Mouse (Mus musculus): ENCODE data around the gene Fastk.

Fastk gene

DNA sequence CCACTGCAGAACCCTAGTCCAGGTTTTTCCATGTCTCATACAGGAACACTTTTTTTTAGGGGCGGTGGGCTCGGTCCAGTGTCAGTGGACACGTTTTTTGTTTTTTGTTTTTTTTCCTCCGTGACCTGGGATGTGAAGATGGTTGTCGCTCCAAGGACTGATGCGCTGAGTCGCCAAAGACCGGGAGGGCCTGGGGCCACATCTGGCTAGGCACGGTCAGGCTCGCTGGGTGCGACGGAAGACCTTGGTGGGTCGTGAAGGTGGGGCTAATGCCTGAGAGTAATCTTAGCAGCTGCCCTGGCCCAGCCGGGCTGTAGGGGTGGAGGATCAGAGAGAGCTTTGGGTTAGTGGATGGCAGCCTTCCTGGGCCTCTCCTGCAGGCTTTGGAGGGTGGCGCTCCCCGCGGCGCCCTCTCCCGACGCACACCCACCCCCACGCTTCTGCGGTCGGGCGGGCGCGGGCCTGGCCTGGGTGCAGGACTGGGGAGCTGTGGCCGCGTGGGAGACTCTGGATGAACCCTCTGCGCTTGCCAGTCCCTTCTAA, 7.7 kb upstream of the Fastk start:
- DNase-seq (ENCODE audit: low spot score), result no peak

GRCm38 (mm10) chr5:24452030-24452690, 7.1 kb upstream of the Fastk start, which contains the start of gene Agap3:
Gene Agap3 (plus strand): TSS chr5:24452177.
- DNase-seq (ENCODE audit: low spot score), result no peak

- DNase-seq (ENCODE audit: low spot score), result peak; percentile 91
Measured at GRCm38 (mm10) chr5:24451264-24452029, 6.4 kb upstream of the Fastk start.

GRCm38 (mm10) chr5:24447624-24448298, 2.7 kb upstream of the Fastk start, which contains the start of gene Tmub1:
Gene Tmub1 (minus strand): TSS chr5:24447854.
- peak; percentile 88 for DNase-seq (ENCODE audit: low spot score)

- DNase-seq (ENCODE audit: low spot score), result no peak
Measured at GRCm38 (mm10) chr5:24446630-24447029, 1.5 kb upstream of the Fastk start.

DNA sequence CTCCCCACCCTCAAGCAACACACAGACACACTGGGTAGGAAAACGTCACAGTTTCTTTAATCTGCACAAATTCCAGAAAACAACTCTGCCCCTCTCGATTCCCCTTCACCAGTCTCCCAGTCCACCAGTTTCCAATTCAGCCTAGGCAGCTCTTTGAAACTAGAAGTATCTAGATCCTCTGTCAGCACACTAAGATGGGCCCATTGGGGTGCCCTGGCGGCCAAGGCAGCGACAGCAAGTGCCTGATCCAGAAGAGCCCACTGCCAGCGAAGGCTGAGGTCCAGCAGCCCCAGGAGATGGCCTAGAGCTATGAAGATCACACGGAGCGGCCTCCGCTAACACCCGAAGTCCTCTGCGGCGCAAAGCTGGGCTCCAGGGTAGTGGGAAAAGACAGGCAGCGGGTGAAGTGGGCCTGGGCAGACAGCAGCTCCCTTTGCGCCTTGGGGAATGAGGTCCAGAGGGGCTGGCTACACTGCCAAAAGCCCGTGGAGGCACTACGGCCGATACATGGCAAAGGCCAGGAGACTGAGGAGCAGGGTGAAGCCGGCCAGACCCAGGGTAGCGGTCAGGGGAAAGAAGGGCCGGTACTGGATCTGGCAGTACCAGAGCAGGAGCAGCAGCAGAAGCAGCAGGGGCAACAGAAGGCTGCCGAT, 467 bp upstream of the Fastk start:
- no peak for DNase-seq (ENCODE audit: low spot score)

- DNase-seq (ENCODE audit: low spot score), result no peak
Measured at GRCm38 (mm10) chr5:24443927-24444326, 1.2 kb downstream of the Fastk start.

DNA sequence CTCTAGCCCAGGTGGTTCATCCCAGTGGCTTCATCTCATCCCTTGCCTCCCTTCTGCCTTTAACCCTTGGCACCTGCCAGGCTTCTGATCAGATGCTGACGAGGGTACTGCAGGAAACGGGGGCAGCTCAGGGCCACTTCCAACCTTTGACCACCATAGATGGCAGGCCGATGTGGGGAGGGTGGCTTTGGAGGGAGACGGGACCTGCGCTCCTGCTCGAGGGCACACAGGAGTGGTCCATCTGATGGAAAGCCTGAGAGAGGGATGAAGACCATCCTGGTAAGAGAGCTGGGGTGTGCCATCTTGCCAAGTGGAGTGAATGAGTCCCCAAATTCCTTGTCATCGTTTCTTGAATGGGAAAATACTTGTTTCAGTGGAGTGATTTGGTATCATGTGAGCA, 1.9 kb downstream of the Fastk start:
- DNase-seq (ENCODE audit: low spot score), result no peak

DNA sequence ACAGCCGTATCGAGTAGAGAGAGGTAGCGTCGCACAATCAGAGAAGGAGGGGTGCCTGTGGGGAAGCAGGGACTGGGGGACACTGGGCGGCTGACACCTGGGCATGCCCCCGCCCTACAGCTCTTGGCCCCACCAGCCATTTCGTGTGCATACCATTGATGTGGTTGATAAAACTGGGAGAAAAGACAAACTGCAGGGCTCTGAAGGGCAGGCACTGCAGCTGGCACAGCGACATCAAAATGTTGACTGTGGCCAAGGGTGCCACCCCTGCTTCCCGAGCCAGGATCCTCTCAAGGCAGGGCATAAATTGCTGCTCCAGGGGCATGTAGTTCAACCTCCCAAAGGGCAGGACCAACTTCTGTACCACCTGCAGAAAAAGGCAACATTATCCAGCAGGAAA, 3.1 kb downstream of the Fastk start:
- DNase-seq (ENCODE audit: low spot score), result no peak

- DNase-seq (ENCODE audit: low spot score), result no peak
Measured at GRCm38 (mm10) chr5:24441187-24441586, 3.9 kb downstream of the Fastk start.

DNA sequence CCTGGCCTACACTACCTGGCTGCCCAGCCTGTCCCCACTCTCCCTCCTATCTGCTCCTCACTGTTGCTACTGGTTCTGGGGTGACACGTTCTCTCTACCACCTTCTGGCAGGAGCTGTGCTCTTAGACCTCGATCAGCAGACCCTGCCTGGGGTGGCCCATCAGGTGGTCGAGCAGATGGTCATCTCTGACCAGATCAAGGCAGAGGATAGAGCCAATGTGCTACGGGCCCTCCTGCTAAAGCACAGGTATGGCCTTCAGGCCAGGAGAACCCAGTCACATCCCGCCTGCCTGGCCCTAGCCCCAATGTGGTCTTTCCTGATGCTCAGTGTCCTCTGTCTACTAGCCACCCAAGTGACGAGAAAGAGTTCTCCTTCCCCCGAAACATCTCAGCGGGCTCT, 11.1 kb downstream of the Fastk start:
- DNase-seq (ENCODE audit: low spot score), result no peak

DNA sequence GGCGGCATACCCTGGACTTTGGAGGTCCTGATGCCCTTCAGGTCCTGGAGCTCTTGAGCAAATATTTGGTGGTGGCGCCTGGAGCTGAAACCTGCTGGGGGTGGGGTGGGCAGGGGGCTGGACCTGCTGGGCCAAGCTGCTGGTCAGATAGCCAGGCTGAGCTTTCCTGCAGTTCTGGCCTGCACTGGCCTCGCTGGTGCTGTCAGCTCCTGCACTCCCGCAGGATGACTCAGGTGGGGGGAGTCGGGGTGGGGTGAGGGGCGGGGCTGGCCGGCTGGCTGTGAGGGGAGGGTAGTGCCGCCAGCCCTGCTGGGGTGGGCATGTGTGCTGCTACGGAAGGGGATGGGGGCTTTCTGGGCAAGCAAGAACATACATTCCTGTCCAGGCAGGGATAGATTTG, 16.5 kb downstream of the Fastk start:
- DNase-seq (ENCODE audit: low spot score), result no peak

DNA sequence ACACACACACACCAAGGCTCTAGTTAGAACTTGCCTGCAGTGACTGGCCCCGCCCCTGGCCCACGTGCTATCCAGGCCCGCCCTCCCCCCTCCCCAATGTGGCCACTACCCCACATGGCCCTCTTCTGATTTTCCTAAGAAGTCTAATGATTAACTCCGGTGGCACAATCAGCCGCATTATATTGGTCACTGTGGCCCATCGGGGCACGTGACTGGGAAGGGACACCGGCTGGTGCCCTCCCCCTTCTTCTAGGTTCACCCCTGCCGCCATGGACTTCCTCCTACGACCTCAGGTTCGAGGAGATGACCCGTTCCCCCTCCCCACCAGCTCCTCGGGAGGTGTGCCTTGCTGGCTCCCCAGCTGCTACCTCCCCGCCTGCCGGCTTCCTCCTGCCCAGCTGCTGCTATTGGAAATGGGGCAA, 17.1 kb downstream of the Fastk start:
- no peak for DNase-seq (ENCODE audit: low spot score)

DNA sequence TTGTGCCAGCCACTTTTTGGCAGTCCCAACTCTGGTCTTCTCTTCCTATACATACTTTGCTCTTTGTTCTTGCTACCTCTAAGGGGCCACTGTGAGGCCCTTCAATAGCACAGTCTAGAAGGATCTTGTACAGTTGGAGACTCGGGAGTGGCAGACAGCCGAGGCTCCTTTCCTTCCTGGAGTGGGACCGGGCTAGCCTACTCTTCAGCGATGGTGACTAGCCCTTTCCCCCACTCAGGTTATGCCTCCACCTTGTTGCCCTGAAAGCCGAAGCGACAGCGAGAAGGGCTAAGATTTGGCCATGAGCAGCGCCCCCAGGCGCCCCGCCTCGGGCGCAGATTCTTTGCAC, 17.8 kb downstream of the Fastk start:
- no peak for DNase-seq (ENCODE audit: low spot score)

DNA sequence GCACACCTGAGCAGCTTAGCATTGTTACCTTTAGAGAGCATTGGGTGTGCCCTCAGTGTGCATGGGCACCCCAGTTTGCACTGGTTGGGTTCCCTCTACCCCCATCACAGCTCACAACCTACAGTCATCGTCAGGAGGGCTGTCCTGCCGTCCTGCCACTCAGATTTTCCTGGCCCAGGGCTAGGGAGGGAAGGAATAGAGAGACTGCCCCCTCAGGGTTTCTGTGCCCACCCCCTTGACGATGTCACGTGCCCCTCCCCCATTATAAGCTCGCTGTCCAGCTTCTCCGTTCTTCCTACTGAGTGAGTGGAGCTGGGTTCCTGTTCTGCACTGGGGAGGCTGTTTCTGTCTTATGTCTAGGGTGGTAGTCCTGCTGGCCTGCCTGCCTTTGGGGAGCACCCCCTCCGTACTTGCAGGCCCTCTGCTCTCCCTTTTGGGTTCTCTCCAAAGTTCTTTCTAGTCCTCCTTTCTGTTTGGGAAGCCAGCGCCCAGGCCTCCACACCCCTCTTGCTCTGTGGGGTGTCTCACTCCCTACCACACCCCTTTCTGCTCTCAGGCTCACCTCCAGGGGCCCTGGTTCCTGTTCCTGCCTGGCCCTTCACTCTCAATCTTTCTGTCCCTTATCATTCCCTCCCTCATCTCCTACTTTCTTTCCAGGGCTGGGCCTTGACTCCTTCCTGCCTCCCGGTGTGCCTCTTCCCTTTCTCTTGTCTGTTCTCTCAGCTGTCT, 18.4 kb downstream of the Fastk start:
- DNase-seq (ENCODE audit: low spot score), result no peak

DNA sequence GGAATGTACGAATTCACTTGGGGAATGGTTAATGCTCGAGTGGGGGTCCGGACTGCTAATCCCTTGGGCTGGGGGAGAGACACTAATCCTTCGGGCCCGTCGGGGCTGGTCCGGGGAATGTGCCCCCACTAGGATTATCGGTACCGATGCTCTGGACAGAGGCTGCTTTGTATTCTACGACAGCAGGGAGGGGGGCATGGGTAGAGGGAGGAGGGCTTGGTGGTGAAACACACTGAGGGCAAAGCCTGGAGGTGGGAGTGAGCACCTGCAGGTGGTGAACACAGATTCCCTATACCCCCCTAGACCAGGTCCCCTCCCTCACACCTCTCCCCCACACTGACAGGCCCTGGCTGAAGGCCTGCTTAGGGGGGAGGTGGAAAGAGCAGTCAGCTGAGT, 19.1 kb downstream of the Fastk start:
- DNase-seq (ENCODE audit: low spot score), result no peak

DNA sequence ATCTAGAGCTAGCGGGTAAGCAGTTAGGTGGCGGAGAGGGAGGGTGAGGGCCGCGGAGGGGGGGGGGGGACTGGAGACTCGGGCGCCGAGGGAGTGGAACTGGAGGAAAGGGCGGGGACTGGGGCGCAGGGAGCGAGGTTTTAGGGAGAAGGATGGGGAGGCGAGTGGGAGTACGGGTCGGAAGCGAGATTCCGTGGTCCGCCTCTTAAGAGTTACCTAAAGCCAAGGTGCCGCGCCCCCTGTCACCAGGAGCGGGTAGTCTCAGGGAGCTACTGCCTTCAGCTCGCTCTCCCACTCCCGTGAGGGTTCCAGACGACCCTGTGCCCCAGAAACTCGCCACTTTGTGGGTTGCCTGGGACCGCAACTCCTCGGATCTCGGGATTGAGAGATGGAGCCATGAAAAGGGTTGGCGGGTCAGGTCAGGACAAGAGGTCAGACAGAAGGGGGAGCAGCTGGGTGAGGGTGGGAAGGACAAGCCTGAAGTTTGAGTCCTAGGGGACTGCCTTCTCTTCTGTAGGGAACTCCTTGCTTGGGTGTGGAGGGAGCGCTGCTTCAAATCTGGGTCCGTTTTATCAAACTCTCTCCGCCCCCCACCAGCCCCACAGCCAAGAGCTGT, 19.6 kb downstream of the Fastk start:
- DNase-seq (ENCODE audit: low spot score), result no peak

DNA sequence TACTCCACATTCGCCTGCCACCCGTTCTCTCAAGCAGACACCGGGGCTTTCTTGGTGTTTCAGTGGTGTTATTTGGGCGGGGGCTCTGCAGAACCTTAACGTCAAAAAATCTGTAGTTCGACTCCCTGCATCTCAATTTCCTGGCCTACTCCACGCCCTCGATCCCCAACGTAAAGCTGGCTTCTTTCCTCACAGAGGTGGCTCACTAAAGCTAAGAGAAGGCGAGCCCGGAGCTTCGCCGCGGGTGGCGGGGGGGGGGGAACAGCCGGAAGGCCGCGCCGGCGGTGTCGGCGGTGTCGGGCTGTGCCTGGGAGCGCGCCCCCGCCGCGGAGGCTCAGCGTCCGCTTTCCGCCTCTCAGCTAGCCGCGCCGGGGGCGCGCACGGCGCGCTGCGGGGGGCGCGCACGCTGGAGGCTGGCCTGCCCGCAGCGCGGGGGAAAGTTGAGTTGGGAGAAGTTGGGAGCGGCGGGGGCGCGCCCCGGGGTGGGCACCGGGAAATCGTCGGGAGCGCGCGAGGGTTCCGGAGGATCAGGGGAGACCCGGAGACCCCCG, 20.2 kb downstream of the Fastk start:
- DNase-seq (ENCODE audit: low spot score), result peak; percentile 91

GRCm38 (mm10) chr5:24424004-24424781, 20.9 kb downstream of the Fastk start:
- no peak for DNase-seq (ENCODE audit: low spot score)
